Comparison of ENCODE assay signal across 1 mouse cellular context in the genomic region with DNA sequence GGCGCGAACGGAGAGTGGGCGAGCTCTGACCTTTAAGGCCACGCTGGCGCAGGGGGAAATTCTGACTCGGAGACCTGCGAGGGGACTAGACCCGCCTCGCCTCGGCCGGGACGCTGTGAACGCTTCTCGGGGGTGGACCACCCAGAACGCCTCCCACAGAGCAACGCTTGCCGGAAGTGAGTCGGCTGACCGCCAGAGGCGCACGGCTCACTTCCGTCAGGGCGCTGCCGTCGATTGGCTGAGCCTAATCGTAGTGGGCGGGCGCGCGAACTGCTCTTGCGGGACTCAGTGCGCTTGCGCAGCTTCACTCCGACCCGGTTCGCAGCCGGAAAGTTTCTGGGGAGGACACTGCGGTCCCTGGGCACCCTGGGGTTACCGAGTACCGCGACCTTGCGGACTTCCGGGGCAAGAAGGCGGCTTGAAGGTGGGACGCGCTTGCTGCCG.
TF ChIP-seq lines count a peak whose summit lies in the region.

A gene (minus strand): TSS at position 148 of the 444 bp plus-strand sequence.
A gene (plus strand): TSS at position 273 of the 444 bp plus-strand sequence.

TF ChIP-seq in CH12.LX, 34 proteins besides CTCF, POLR2A, EP300 and RAD21 (continued from another document):
- no peak; the same call in 1 of the 2 replicates for TF ChIP-seq MAX (IDR thresholded peaks at IDR 0.05; ENCODE audit: low read length)
- TF ChIP-seq E2F4 (IDR thresholded peaks at IDR 0.05; ENCODE audit: insufficient replicate concordance, low read depth, low read length) = 0 out of 2 replicates have a peak, but pooled peaks have one; percentile 76
- TF ChIP-seq ZMIZ1 (IDR thresholded peaks at IDR 0.05; ENCODE audit: low read depth, low read length) = peak; percentile 29; the same call in 1 of the 2 replicates
- no peak for TF ChIP-seq MAFK (IDR thresholded peaks at IDR 0.05; ENCODE audit: insufficient replicate concordance, low read length)
- TF ChIP-seq POLR2AphosphoS2 (IDR thresholded peaks at IDR 0.05; ENCODE audit: low read depth, low read length) = peak; percentile 59
- TF ChIP-seq HCFC1 (IDR thresholded peaks at IDR 0.05; ENCODE audit: low read depth, low read length) = peak; percentile 92
- no peak for TF ChIP-seq PAX5 (IDR thresholded peaks at IDR 0.05; ENCODE audit: low read length)
- no peak for TF ChIP-seq MYC (IDR thresholded peaks at IDR 0.05; ENCODE audit: low read depth, low read length)
- peak; percentile 52; the same call in 1 of the 2 replicates for TF ChIP-seq MXI1 (IDR thresholded peaks at IDR 0.05; ENCODE audit: low read depth, low read length)
- peak; percentile 27; the same call in 1 of the 2 replicates for TF ChIP-seq GABPA (IDR thresholded peaks at IDR 0.05; ENCODE audit: insufficient replicate concordance, low read depth, low read length)
- peak; percentile 66 for TF ChIP-seq IRF4 (IDR thresholded peaks at IDR 0.05; ENCODE audit: low read depth, low read length)
- TF ChIP-seq NELFE (IDR thresholded peaks at IDR 0.05; ENCODE audit: low read depth, low read length) = peak; percentile 81
- no peak for TF ChIP-seq SMC3 (IDR thresholded peaks at IDR 0.05; ENCODE audit: low read depth, low read length)
- TF ChIP-seq TCF12 (IDR thresholded peaks at IDR 0.05; ENCODE audit: low read depth, low read length) = peak; percentile 88
- no peak for TF ChIP-seq ZC3H11A (IDR thresholded peaks at IDR 0.05; ENCODE audit: low read depth, low read length)
- TF ChIP-seq MEF2A (IDR thresholded peaks at IDR 0.05; ENCODE audit: borderline replicate concordance, low read depth, low read length) = peak; percentile 63; the same call in 1 of the 2 replicates
- TF ChIP-seq ELF1 (IDR thresholded peaks at IDR 0.05; ENCODE audit: low read depth, low read length) = peak; percentile 89; the same call in 1 of the 2 replicates
- TF ChIP-seq RCOR1 (conservative IDR thresholded peaks at IDR 0.05; ENCODE audit: low read depth, low read length) = no peak
- no peak for TF ChIP-seq USF2 (conservative IDR thresholded peaks at IDR 0.05; ENCODE audit: low read depth, low read length)
